Mouse (Mus musculus): Measurements from ENCODE around the gene Sema4c. TPM values are rescaled to one million over a fixed set of nuclear protein-coding genes. Genes with fewer than 3 reads are reported as not detected.

Sema4c gene
- total RNA-seq, 2 experiments from 2014 or later, result 6.8 to 10.0 TPM

GRCm38 (mm10) chr1:36523332-36524013 is 34.7 kb downstream of the Sema4c start:
- Histone ChIP-seq H3K4me3 (peak overlapping the region; percentile 40), H3K27ac (peak overlapping the region; percentile 76)
- intact Hi-C loops (cut with DNase I), result no loop called here
- peak; percentile 76 for DNase-seq
- TF ChIP-seq CTCF (IDR thresholded peaks at IDR 0.05), result no peak

GRCm38 (mm10) chr1:36522210-36522609 is 35.9 kb downstream of the Sema4c start:
- DNase-seq, result peak; percentile 43
- intact Hi-C loops (cut with DNase I), result no loop called here
- TF ChIP-seq CTCF (IDR thresholded peaks at IDR 0.05), result no peak
- H3K4me3 ChIP-seq, result no peak overlapping the region
- peak overlapping the region; percentile 76; the same call in 1 of the 2 replicates for H3K27ac ChIP-seq

- Histone ChIP-seq H3K27ac (no peak overlapping the region), H3K4me3 (no peak overlapping the region)
- no peak for TF ChIP-seq CTCF (IDR thresholded peaks at IDR 0.05)
- intact Hi-C loops (cut with DNase I), result no loop called here
- DNase-seq, result no peak
These were observed 38.5 kb downstream of the Sema4c start for GRCm38 (mm10) chr1:36519626-36520025.

- no peak for TF ChIP-seq CTCF (IDR thresholded peaks at IDR 0.05)
- Histone ChIP-seq H3K4me3 (no peak overlapping the region), H3K27ac (peak overlapping the region; percentile 31)
- no peak for DNase-seq
- intact Hi-C loops (cut with DNase I), result no loop called here
These were observed 39.9 kb downstream of the Sema4c start for GRCm38 (mm10) chr1:36518259-36518658.

GRCm38 (mm10) chr1:36513718-36514117 is 44.4 kb downstream of the Sema4c start:
- Histone ChIP-seq H3K27ac (peak overlapping the region; percentile 96), H3K4me3 (peak overlapping the region; percentile 99)
- no peak for DNase-seq
- intact Hi-C loops (cut with DNase I), result no loop called here
- TF ChIP-seq CTCF (IDR thresholded peaks at IDR 0.05), result peak; percentile 60

- intact Hi-C loops (cut with DNase I), result no loop called here
- peak overlapping the region; percentile 96 for H3K27ac ChIP-seq
- no peak for TF ChIP-seq CTCF (IDR thresholded peaks at IDR 0.05)
- H3K4me3 ChIP-seq, result peak overlapping the region; percentile 99
- DNase-seq, result no peak
These were observed 44.8 kb downstream of the Sema4c start for GRCm38 (mm10) chr1:36513310-36513709.

GRCm38 (mm10) chr1:36512966-36513280 is 45.2 kb downstream of the Sema4c start:
- H3K4me3 ChIP-seq, result peak overlapping the region; percentile 99
- no peak for DNase-seq
- peak overlapping the region; percentile 96 for H3K27ac ChIP-seq
- no peak for TF ChIP-seq CTCF (IDR thresholded peaks at IDR 0.05)
- intact Hi-C loops (cut with DNase I), result no loop called here

GRCm38 (mm10) chr1:36512089-36512965 is 45.8 kb downstream of the Sema4c start:
- intact Hi-C loops (cut with DNase I), result no loop called here
- DNase-seq, result peak; percentile 86
- peak overlapping the region; percentile 99 for H3K4me3 ChIP-seq
- peak; percentile 28; the same call in 1 of the 2 replicates for TF ChIP-seq CTCF (IDR thresholded peaks at IDR 0.05)
- peak overlapping the region; percentile 96 for H3K27ac ChIP-seq

- intact Hi-C loops (cut with DNase I), result no loop called here
- Histone ChIP-seq H3K4me3 (peak within 1 kb of the TSS; percentile 99), H3K27ac (peak within 1 kb of the TSS; percentile 96)
- TF ChIP-seq CTCF (IDR thresholded peaks at IDR 0.05), result peak; percentile 61
- peak; percentile 100 for DNase-seq
These were observed 46.7 kb downstream of the Sema4c start, which contains the start of gene Cnnm3 for GRCm38 (mm10) chr1:36511289-36512021. Gene Cnnm3 (plus strand): TSS chr1:36511867.

GRCm38 (mm10) chr1:36508238-36508637 is 49.9 kb downstream of the Sema4c start:
- Histone ChIP-seq H3K4me3 (no peak overlapping the region), H3K27ac (no peak overlapping the region)
- TF ChIP-seq CTCF (IDR thresholded peaks at IDR 0.05), result no peak
- no peak for DNase-seq
- intact Hi-C loops (cut with DNase I), result no loop called here

- no peak overlapping the region for H3K4me3 ChIP-seq
- peak; percentile 83 for DNase-seq
- no peak overlapping the region for H3K27ac ChIP-seq
- peak; percentile 98; the same call in 1 of the 2 replicates for TF ChIP-seq CTCF (IDR thresholded peaks at IDR 0.05)
- intact Hi-C loops (cut with DNase I), result loop anchor here (2.0 kb wide), 1 partner anchor 178 kb away; no protein-coding TSS in a partner anchor
These were observed 56.9 kb downstream of the Sema4c start for GRCm38 (mm10) chr1:36501261-36501660.

Small RNA genes within 50 kb of the gene (microRNA-seq; reads per million reads assigned to microRNA genes)
- not detected for gene Gm47280

Other genes with a start within 250 kb of the Sema4c start
- 10 to 100 TPM; 37.7 to 39.6 TPM for gene Kansl3, start 189.2 kb downstream of the Sema4c start, total RNA-seq (2021)
- not detected for gene Fer1l5, start 186.1 kb downstream of the Sema4c start, total RNA-seq (2021)
- gene Lman2l, start 113.1 kb downstream of the Sema4c start, total RNA-seq (2021), result 10 to 100 TPM; 16.4 to 26.7 TPM
- 10 to 100 TPM in 1 of 2 experiments, 1 to 10 TPM in 1; 4.1 to 11.0 TPM for gene Cnnm4, start 86.7 kb downstream of the Sema4c start, total RNA-seq (2021)
- gene Cnnm3, start 46.5 kb downstream of the Sema4c start, total RNA-seq (2021), result 10 to 100 TPM in 1 of 2 experiments, 1 to 10 TPM in 1; 9.7 to 12.0 TPM
- 1,000 to 10,000 TPM; 1,971 to 4,216 TPM for gene Ankrd23, start 21.5 kb downstream of the Sema4c start, total RNA-seq (2021)
- 1,000 to 10,000 TPM in 1 of 2 experiments, 100 to 1,000 TPM in 1; 819 to 1,877 TPM for gene Gm42417, start 18.9 kb downstream of the Sema4c start, total RNA-seq (2021)
- gene Ankrd39, start 10.9 kb downstream of the Sema4c start, total RNA-seq (2021), result 1 to 10 TPM; 7.2 to 9.3 TPM
- under 1 TPM in 1 of 2 experiments, not detected in 1; 0.48 TPM for gene Fam178b, start 124.8 kb upstream of the Sema4c start, total RNA-seq (2021)
- 1,000 to 10,000 TPM; 1,153 to 1,545 TPM for gene Cox5b, start 133.1 kb upstream of the Sema4c start, total RNA-seq (2021)
- gene 4933424G06Rik, start 151.8 kb upstream of the Sema4c start, total RNA-seq (2021), result 1 to 10 TPM in 1 of 2 experiments, under 1 TPM in 1; 0.51 to 1.5 TPM
- gene Actr1b, start 156.1 kb upstream of the Sema4c start, total RNA-seq (2021), result 100 to 1,000 TPM; 120 to 155 TPM
- gene Zap70, start 203.4 kb upstream of the Sema4c start, total RNA-seq (2021), result under 1 TPM in 1 of 2 experiments, not detected in 1; 0.84 TPM

Data from gastrocnemius, adult 2 months (tissue).